Mouse (Mus musculus) WW6 (cell line): Measurements from ENCODE around the gene Enox1.

ENCODE experiments used
- DNase-seq: peaks from one replicate; pipeline ENCODE4 v3.0.0-alpha.2; 2013; ENCODE audit warnings: low read depth, low spot score

The Enox1 gene

DNA sequence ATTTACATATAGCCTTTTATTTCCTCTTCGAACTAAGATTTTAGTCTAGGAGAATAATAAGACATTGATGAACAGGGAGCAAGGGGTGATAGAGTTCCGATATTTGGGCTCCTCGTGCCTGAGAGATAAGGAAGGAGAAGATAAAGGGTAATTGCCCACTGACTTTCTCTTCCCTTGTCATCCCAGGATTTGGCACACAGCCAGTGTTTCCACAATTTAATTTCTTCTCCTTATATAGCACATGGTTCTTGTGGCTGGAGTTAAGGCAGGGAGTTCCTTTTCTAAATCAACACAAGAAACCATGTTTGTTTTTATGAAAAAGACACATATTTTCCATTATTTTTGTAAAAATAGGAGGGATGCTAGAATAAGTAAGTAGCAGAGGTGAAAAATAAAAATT, 299.5 kb downstream of the Enox1 start:
- no peak for DNase-seq

DNA sequence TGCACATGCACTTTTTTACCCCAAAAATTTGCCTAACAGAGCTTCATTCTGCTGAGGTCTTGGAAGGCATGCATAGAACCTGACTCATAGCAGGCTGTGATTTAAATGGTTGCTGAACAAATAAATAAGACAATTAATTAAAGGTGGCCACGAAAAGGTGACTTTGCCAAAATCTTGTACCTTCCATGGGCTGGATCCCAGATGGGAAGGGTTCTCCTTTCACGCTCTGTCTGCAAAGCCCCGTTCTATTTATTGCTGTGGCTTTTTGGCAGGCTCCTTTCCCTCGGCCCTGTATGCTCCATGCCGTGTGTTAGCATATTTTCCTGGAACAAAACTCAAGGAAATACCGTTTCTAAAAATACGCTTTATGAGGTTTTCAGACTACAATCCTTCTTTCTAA, 300.3 kb downstream of the Enox1 start:
- DNase-seq: no peak

DNA sequence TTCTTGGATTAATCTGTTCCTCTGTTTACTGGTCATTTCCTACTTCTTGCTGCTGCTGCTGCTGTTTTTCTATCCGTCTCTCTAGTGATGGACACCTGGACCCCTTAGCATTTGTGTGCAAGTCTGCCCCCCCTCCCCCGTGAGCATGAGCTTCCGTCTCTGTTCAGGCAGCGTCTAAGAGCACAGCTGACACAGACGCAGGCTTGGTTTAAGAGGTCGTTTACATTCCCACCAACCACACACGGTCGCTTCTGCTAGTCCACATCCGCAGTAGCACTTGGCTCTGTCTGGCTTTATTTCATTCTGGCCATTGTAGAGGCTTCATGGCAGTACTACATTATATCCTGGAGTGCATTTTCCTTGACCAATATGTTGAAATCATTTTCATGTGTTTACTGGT, 301.7 kb downstream of the Enox1 start:
- no peak for DNase-seq

DNA sequence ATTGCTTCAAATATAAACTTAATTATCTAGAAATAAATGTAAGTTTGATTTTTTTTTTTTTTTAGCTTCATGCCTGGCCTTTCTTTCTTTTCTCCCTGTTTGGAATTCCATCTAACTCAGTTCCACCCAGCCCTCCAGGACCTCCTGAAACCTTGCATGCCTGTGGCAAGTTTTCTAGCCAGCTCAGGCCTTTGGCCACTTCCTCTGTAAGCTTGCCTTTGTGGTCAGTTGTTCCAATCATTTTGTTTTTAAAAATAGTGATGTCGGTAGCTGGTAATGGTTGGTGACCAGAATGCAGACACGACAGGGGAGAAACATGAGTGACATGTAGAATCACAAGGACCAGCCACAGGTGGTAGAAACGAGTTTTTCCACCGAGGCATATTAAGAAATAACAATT, 307.4 kb downstream of the Enox1 start:
- DNase-seq: no peak

DNA sequence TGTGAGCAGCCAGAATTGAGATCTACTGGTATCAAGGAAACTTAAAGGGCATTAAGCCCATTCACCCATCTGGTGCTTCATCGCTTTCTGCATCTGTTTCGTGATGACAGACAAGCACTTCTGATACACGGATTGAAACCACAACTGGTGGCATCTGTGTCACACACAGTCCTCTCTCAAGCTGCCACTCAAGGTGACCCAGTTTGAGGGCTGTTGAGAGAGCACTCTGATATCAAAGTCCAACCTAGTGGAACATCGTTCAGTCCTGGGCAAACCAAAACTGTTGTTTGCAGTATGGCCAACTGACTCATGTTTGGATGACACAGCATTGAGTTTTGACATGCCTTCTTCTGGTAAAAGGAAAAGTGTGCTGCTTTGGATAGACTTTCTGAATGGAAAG, 308.2 kb downstream of the Enox1 start:
- no peak for DNase-seq

DNA sequence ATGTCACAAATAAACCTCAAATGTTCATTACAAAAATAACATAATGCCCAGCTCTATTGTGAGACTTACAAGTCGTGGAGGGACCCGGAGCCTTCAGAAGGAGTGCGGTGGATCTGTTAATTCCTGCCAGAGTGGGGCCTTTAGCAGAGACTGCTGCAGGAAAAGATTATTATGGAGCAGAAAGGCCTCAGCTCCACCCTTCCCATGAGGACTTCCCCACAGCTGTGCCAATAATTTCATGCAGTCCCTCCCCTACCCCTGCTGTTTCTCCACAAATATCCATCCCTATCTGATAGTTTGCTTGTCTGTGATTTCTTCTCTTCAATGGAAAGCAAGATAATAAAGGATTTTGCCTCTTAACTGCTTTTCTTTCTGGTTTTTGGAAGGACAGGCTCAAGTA, 314.0 kb downstream of the Enox1 start:
- no peak for DNase-seq

DNA sequence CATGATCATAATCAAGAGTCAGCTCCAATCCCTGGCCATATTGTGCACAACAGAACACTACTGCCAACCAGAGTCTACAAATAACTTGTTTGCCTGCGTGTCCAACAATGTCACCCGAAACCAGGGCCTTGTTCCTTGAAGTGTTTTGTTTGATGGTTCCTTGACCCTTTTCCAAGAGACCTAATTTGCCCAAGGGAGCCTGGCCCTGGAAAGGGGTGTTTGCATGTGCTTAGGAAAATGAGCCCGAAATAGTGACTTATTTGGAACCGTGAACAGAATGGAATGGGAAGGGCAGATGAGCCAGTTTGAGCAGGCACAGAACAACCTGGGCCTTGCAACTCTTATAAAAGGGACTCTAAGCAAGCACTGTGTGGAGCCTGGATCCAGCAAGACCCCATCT, 316.9 kb downstream of the Enox1 start:
- DNase-seq: no peak

- no peak for DNase-seq
These were observed 317.5 kb downstream of the Enox1 start for GRCm38 (mm10) chr14:77474026-77474425.

GRCm38 (mm10) chr14:77475134-77475820, 318.7 kb downstream of the Enox1 start:
- no peak for DNase-seq

- DNase-seq: no peak
These were observed 321.1 kb downstream of the Enox1 start for GRCm38 (mm10) chr14:77477704-77478103.

GRCm38 (mm10) chr14:77478210-77478609, 321.6 kb downstream of the Enox1 start:
- DNase-seq: no peak

GRCm38 (mm10) chr14:77478692-77479091, 322.1 kb downstream of the Enox1 start:
- DNase-seq: no peak

DNA sequence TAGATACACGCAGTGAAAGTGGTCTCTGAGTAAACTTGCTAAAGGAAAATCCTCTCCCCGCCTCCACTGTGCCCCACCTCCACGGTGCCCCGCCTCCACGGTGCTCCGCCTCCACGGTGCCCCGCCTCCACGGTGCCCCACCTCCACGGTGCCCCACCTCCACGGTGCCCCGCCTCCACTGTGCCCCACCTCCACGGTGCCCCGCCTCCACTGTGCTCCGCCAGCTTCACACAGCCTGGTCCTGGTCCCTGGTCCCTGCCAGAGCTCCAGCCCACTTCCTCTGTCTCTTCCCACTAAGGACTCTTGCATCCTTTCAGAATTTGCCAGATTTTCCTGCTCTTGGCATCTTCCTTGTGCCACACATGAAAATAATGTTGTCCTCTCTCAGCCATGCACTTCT, 326.5 kb downstream of the Enox1 start:
- DNase-seq: peak; percentile 34

DNA sequence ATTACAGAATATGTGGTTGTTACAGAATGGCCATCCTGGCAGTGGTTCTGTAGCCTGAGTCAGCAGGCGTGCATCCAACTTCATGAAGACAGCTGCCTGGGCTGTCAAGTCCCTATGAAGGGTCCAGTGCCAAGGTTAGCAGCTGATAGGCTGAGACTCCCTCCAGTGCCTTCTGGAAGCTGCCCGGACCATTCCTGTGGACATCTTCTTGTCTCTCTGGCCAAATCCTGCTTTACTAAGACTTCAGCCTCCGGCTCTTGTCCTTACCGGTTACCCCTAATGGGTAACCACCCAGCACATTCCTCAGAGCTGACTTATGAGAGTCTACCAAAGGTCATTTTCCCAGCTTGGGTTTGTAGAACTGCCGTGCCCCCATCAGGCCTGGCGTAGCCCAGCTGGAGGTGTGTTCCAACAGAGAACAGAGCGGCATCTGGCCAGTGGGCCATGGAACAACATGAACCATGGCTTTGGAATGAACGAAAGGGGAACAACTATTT, 328.4 kb downstream of the Enox1 start:
- DNase-seq: no peak

DNA sequence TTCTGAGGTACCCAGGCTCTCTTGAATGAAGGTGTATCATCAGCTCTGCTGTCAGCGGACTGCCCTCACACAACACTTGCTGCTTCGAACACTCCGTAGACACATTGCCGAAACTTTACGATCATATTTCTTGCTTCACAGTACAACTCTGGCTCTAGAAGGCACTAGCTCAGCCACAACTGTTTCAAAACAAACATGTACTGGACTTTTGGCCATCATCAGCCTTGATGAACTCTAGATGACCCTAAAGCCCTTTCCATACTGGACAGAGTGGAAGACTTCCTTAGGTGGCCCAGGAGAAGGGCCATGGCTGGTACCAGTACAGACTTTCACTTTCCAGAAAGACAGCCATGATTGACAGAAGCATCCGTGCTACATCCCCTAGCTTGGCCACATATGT, 334.1 kb downstream of the Enox1 start:
- no peak for DNase-seq

DNA sequence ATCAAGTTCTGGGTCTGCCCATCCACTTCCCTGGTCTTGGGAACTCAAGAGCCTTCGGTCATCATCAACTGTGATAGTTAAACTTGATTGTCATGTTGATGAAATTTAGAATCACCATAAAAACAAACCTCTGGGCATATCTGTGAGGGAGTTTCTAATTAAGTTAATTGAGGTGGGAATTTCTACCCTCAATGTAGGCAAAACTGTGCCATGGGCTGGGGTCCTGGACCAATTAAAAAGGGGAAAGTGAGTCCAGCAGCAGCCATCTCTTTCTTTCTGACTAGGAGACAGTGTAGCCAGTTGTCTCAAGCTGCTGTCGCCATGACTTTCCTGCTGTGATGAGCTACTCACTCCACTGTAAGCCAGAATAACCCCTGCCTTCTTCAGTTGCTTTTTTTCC, 335.2 kb downstream of the Enox1 start:
- DNase-seq: no peak

GRCm38 (mm10) chr14:77499996-77500581, 343.5 kb downstream of the Enox1 start:
- no peak for DNase-seq

- DNase-seq: no peak
These were observed 348.0 kb downstream of the Enox1 start for GRCm38 (mm10) chr14:77504458-77505135.

- no peak for DNase-seq
These were observed 349.8 kb downstream of the Enox1 start for GRCm38 (mm10) chr14:77506341-77506740.

DNA sequence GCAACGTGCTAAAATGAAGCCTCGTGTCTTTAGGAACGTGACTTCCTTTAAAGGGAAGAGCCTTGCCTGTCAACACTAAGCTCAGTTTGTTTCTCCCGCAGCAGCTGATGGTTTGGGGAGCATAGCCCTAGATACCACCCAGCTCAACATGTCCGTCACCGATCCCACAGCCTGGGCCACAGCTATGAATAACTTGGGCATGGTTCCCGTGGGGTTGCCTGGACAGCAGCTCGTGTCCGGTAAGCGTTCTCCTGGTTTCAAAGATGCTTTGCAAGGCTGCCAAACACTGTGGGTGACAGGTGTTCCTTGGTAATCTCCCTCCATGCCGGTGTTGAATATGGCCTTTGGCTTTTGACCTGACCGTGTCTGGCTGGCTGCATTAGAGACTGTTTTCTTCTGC, 351.5 kb downstream of the Enox1 start:
- DNase-seq: no peak

DNA sequence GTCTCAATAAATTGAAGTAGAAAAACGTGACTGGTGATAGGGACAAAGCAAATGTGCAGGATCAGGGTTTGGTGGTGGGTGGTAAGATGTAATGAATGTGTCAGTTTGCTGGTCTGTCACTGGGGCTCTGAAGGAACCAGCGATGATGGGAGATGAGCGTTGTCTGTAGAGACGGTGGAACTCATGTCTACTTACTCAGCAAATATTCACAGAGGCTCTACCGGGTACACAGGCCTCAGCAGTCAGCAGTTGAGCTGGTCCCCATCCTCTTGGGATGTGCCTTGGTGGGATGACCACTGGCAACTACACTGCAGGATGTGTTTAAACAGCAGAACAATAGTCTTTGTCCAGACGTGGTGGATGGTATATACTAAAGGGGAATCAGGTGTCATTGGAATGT, 352.5 kb downstream of the Enox1 start:
- no peak for DNase-seq

- DNase-seq: no peak
These were observed 353.4 kb downstream of the Enox1 start for GRCm38 (mm10) chr14:77509924-77510323.
